ENCODE assay signal across 9 mouse cellular contexts in the genomic region with DNA sequence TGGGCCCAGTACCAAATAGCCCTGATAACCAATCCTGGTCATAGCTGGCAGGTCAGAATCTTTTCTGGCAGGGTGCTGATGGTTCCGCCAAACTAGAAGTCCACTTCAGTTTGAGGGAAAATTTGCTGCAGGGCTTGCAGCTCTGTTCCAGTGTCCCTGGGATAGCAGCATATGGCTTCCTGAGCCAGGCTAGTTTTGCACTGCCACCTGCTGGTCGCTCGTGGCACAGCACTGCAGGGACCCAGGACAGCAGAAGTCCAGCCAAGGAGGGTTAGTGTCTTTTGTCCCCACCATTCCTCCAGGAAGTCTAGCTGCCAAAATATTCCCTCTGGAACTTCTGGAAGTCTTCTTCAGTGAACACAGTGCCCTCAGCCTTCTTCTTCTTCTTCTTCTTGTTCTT. TPM values are rescaled to one million over a fixed set of nuclear protein-coding genes. Genes with fewer than 3 reads are reported as not detected.
A peak's percentile ranks its signal among the peaks of the same experiment; 100 is the strongest.
DNase-seq lines count a peak whose midpoint lies in the region; ATAC-seq and TF ChIP-seq lines count a peak whose summit lies in the region.
"Had no signal": no experiment of that assay in that cellular context is flagged by ENCODE, and none has a peak within 500 bp of the region (broad histone marks: within the 10 kb centered on the region; RNA-seq: fewer than 3 reads in every experiment).

No protein-coding gene starts in this region.

- H3K4me2 ChIP-seq in embryonic facial prominence, embryonic 14.5 days (ENCODE audit: low read depth, low read length) = no peak overlapping the region
- H3K4me2 ChIP-seq: limb, embryonic 12.5 days had no signal

- no peak for ATAC-seq in embryonic facial prominence, embryonic 14.5 days (ENCODE audit: low read depth)
- ATAC-seq in megakaryocyte-erythroid progenitor cell, adult 5-6 weeks (replicated peaks; ENCODE audit: low FRiP score, low TSS enrichment, poor library complexity, severe bottlenecking) = 0 out of 2 replicates have a peak, but pooled peaks have one; percentile 31
- ATAC-seq in inflammation-experienced regulatory T-cells, adult 6 months = no peak

- H3K9me3 ChIP-seq in MEL (replicated peaks; ENCODE audit: insufficient read depth, low read length) = no peaks in the 10 kb centered on the region
- H3K9me3 ChIP-seq in embryonic facial prominence, embryonic 14.5 days (ENCODE audit: control insufficient read depth, low read length) = no peaks in the 10 kb centered on the region
- H3K9me3 ChIP-seq: limb, embryonic 12.5 days had no signal

- 11% methylated on average over 3 of the region's 3 CpGs for WGBS in embryonic facial prominence, embryonic 14.5 days
- 6% methylated on average over 3 of the region's 3 CpGs for WGBS in small intestine, adult 2 months

- no peak overlapping the region for H3K9ac ChIP-seq in MEL (ENCODE audit: control insufficient read depth, low read depth, low read length, poor library complexity, severe bottlenecking)
- H3K9ac ChIP-seq in embryonic facial prominence, embryonic 14.5 days (ENCODE audit: low read depth, low read length) = no peak overlapping the region
- H3K9ac ChIP-seq: limb, embryonic 12.5 days had no signal

- peaks cover 30% of the 10 kb centered on the region for H3K79me2 ChIP-seq in MEL (ENCODE audit: control insufficient read depth, insufficient read depth, low read length, poor library complexity)

- TF ChIP-seq CTCF in MEL (IDR thresholded peaks at IDR 0.05 in 2 of 3, conservative IDR thresholded peaks at IDR 0.05 in 1 of 3; ENCODE audit: control insufficient read depth in 1 of 3, insufficient read depth in 1 of 3, low read depth in 2 of 3, low read length in 3 of 3, poor library complexity in 1 of 3, severe bottlenecking in 1 of 3) = peak; percentile 88 to 98 (median 97)
- peak; percentile 98 for TF ChIP-seq CTCF in left cerebral cortex, adult 2 months (IDR thresholded peaks at IDR 0.05)
- peak; percentile 92 for TF ChIP-seq CTCF in small intestine, adult 2 months (IDR thresholded peaks at IDR 0.05; ENCODE audit: extremely low read depth, insufficient read length, insufficient replicate concordance, low read depth, low read length)

- peak; percentile 59 for TF ChIP-seq RAD21 in MEL (IDR thresholded peaks at IDR 0.05; ENCODE audit: low read depth, low read length)

- intact Hi-C loops in heart, postnatal 36 days (cut with DNase I) = loop anchor here (5.0 to 10.0 kb wide), 2 partner anchors 33 to 684 kb away; a partner anchor contains a TSS
- intact Hi-C loops in left cerebral cortex, adult 2 months (cut with DNase I) = loop anchor here (5.0 to 10.0 kb wide), 2 partner anchors 33 to 624 kb away; no protein-coding TSS in a partner anchor

- peak; percentile 84 for DNase-seq in MEL (ENCODE audit: low read depth, low spot score)
- DNase-seq in adrenal gland, postnatal 4 days (ENCODE audit: low spot score in 2 of 2) = peak; percentile 60 to 78
- peak; percentile 82 for DNase-seq in embryonic facial prominence, embryonic 14.5 days (ENCODE audit: low spot score)
- DNase-seq in heart, postnatal 36 days = peak; percentile 83 to 91
- peak; percentile 81 to 89 for DNase-seq in left cerebral cortex, adult 2 months (ENCODE audit: extremely low spot score in 1 of 2, low spot score in 2 of 2)

- H3K27ac ChIP-seq in MEL (ENCODE audit: control insufficient read depth, low read depth, low read length) = no peak overlapping the region
- H3K27ac ChIP-seq in embryonic facial prominence, embryonic 14.5 days (replicated peaks; ENCODE audit: low read depth, low read length) = no peak overlapping the region
- H3K27ac ChIP-seq in left cerebral cortex, adult 2 months = no peak overlapping the region
- no peak overlapping the region for H3K27ac ChIP-seq in small intestine, adult 2 months (ENCODE audit: insufficient read depth, low read depth, low read length)
- H3K27ac ChIP-seq: limb, embryonic 12.5 days had no signal

- H3K4me1 ChIP-seq in MEL (ENCODE audit: control insufficient read depth in 1 of 2, insufficient read depth in 2 of 2, low read length in 2 of 2) = peaks cover 0 to 11% of the 10 kb centered on the region in 2 experiments; a peak in 2 of 4 replicates
- H3K4me1 ChIP-seq in embryonic facial prominence, embryonic 14.5 days (ENCODE audit: control insufficient read depth, insufficient read depth, low read length) = peaks cover 10% of the 10 kb centered on the region
- H3K4me1 ChIP-seq in small intestine, adult 2 months (ENCODE audit: control insufficient read depth, insufficient read depth, insufficient read length, low read length) = peaks cover 12% of the 10 kb centered on the region; the same call in 1 of the 2 replicates

- H3K4me3 ChIP-seq in MEL (ENCODE audit: control insufficient read depth in 1 of 2, insufficient read depth in 1 of 2, low read depth in 2 of 2, low read length in 2 of 2) = no peak overlapping the region
- no peak overlapping the region for H3K4me3 ChIP-seq in embryonic facial prominence, embryonic 14.5 days (ENCODE audit: low read depth, low read length)
- H3K4me3 ChIP-seq in left cerebral cortex, adult 2 months = no peak overlapping the region
- H3K4me3 ChIP-seq in small intestine, adult 2 months (ENCODE audit: low read depth, low read length) = no peak overlapping the region
- H3K4me3 ChIP-seq: limb, embryonic 12.5 days had no signal

- no peak for TF ChIP-seq POLR2A in MEL (IDR thresholded peaks at IDR 0.05; ENCODE audit: control insufficient read depth in 1 of 2, insufficient read depth in 1 of 2, low read depth in 1 of 2, low read length in 2 of 2, poor library complexity in 1 of 2)
- TF ChIP-seq POLR2A in small intestine, adult 2 months (IDR thresholded peaks at IDR 0.05; ENCODE audit: low read depth, low read length) = no peak

- no peaks in the 10 kb centered on the region for H3K27me3 ChIP-seq in MEL (ENCODE audit: control insufficient read depth in 1 of 2, insufficient read depth in 2 of 2, low read length in 2 of 2)
- no peaks in the 10 kb centered on the region for H3K27me3 ChIP-seq in embryonic facial prominence, embryonic 14.5 days (replicated peaks; ENCODE audit: control insufficient read depth, insufficient read depth, low read length)
- H3K27me3 ChIP-seq in small intestine, adult 2 months (ENCODE audit: control insufficient read depth, insufficient read depth, low read length) = no peaks in the 10 kb centered on the region
- H3K27me3 ChIP-seq: limb, embryonic 12.5 days had no signal

- no peak for TF ChIP-seq EP300 in MEL (IDR thresholded peaks at IDR 0.05; ENCODE audit: low read depth in 1 of 2, low read length in 2 of 2)

- H3K36me3 ChIP-seq in MEL (ENCODE audit: control insufficient read depth in 1 of 2, insufficient read depth in 2 of 2, low read length in 2 of 2) = peaks cover 7 to 11% of the 10 kb centered on the region in 2 experiments; a peak in 3 of 4 replicates
- peaks cover 52% of the 10 kb centered on the region for H3K36me3 ChIP-seq in embryonic facial prominence, embryonic 14.5 days (ENCODE audit: control insufficient read depth, insufficient read depth, low read length)
- H3K36me3 ChIP-seq in small intestine, adult 2 months (ENCODE audit: control insufficient read depth, insufficient read depth, low read length) = peaks cover 21% of the 10 kb centered on the region

RNA-seq across cellular contexts. Expression of a gene that starts 3.4 kb away (rescaled TPM):
- 59.7 and 78.9 TPM in 2 replicates for total RNA-seq in MEL (2012; rRNA removed)
- polyA plus RNA-seq in MEL (2012; ENCODE audit: insufficient read depth in 1 of 2, insufficient read length in 2 of 2, low read depth in 1 of 2, low replicate concordance in 2 of 2, missing spikeins in 1 of 2) = 100 to 1,000 TPM in 1 of 2 experiments, not detected in 1; 155 TPM
- 10 to 100 TPM; 35.7 to 41.1 TPM for total RNA-seq in adrenal gland, postnatal 4 days (2021)
- 52.6 and 55.0 TPM in 2 replicates for polyA plus RNA-seq in embryonic facial prominence, embryonic 14.5 days (2014; fragmentation: Nextera tagmentation; extraction: Ambion mirVana)
- total RNA-seq in heart, postnatal 36 days (2021) = 10 to 100 TPM; 11.5 to 15.8 TPM
- 10 to 100 TPM; 38.3 to 42.0 TPM for total RNA-seq in left cerebral cortex, adult 2 months (2021)
- total RNA-seq in megakaryocyte-erythroid progenitor cell, adult 5-6 weeks (2014; fragmentation: Nextera tagmentation) = 51.6 and 54.4 TPM in 2 replicates
- total RNA-seq in megakaryocyte-erythroid progenitor cell, adult 5-6 weeks (2017) = 28.7 and 36.3 TPM in 2 replicates
- 19.1 and 19.3 TPM in 2 replicates for polyA plus RNA-seq in small intestine, adult 2 months (2012; rRNA removed)
- 10 to 100 TPM; 19.9 to 24.4 (median 21.7) TPM for polyA plus RNA-seq in inflammation-experienced regulatory T-cells, adult 6 months (2017; shearing (Covaris generic))

RNA-seq across cellular contexts. Expression of a gene that starts 5.7 kb away (rescaled TPM):
- total RNA-seq in MEL (2012; rRNA removed) = 351 and 459 TPM in 2 replicates
- 100 to 1,000 TPM in 1 of 2 experiments, 10 to 100 TPM in 1; 85.1 to 444 TPM for polyA plus RNA-seq in MEL (2012; ENCODE audit: insufficient read depth in 1 of 2, insufficient read length in 2 of 2, low read depth in 1 of 2, low replicate concordance in 2 of 2, missing spikeins in 1 of 2)
- 100 to 1,000 TPM; 145 to 157 TPM for total RNA-seq in adrenal gland, postnatal 4 days (2021)
- polyA plus RNA-seq in embryonic facial prominence, embryonic 14.5 days (2014; fragmentation: Nextera tagmentation; extraction: Ambion mirVana) = 132 and 140 TPM in 2 replicates
- 10 to 100 TPM; 65.2 to 75.8 TPM for total RNA-seq in heart, postnatal 36 days (2021)
- total RNA-seq in left cerebral cortex, adult 2 months (2021) = 100 to 1,000 TPM; 119 to 120 TPM
- total RNA-seq in megakaryocyte-erythroid progenitor cell, adult 5-6 weeks (2014; fragmentation: Nextera tagmentation) = 145 and 192 TPM in 2 replicates
- total RNA-seq in megakaryocyte-erythroid progenitor cell, adult 5-6 weeks (2017) = 292 and 318 TPM in 2 replicates
- polyA plus RNA-seq in small intestine, adult 2 months (2012; rRNA removed) = 127 and 274 TPM in 2 replicates
- polyA plus RNA-seq in inflammation-experienced regulatory T-cells, adult 6 months (2017; shearing (Covaris generic)) = 10 to 100 TPM; 78.7 to 96.6 (median 84.8) TPM

RNA-seq across cellular contexts. Expression of a gene that starts 25.0 kb away (rescaled TPM):
- not detected in 2 replicates for total RNA-seq in MEL (2012; rRNA removed)
- polyA plus RNA-seq in MEL (2012; ENCODE audit: insufficient read depth in 1 of 2, insufficient read length in 2 of 2, low read depth in 1 of 2, low replicate concordance in 2 of 2, missing spikeins in 1 of 2) = 1 to 10 TPM in 1 of 2 experiments, not detected in 1; 1.9 TPM
- total RNA-seq in adrenal gland, postnatal 4 days (2021) = 1 to 10 TPM; 7.3 to 8.9 TPM
- polyA plus RNA-seq in embryonic facial prominence, embryonic 14.5 days (2014; fragmentation: Nextera tagmentation; extraction: Ambion mirVana) = not detected in 2 replicates
- total RNA-seq in heart, postnatal 36 days (2021) = 10 to 100 TPM; 10.7 to 20.5 TPM
- total RNA-seq in left cerebral cortex, adult 2 months (2021) = 10 to 100 TPM; 20.0 to 28.1 TPM
- 5.6 and 6.5 TPM in 2 replicates for total RNA-seq in megakaryocyte-erythroid progenitor cell, adult 5-6 weeks (2014; fragmentation: Nextera tagmentation)
- total RNA-seq in megakaryocyte-erythroid progenitor cell, adult 5-6 weeks (2017) = not detected in 2 replicates
- polyA plus RNA-seq in small intestine, adult 2 months (2012; rRNA removed) = not detected in 2 replicates
- polyA plus RNA-seq in inflammation-experienced regulatory T-cells, adult 6 months (2017; shearing (Covaris generic)) = 10 to 100 TPM in 1 of 3 experiments, not detected in 2; 10.7 TPM

RNA-seq across cellular contexts. Expression of a gene that starts 26.4 kb away (rescaled TPM):
- total RNA-seq in MEL (2012; rRNA removed) = not detected in 2 replicates
- polyA plus RNA-seq in MEL (2012; ENCODE audit: insufficient read depth in 1 of 2, insufficient read length in 2 of 2, low read depth in 1 of 2, low replicate concordance in 2 of 2, missing spikeins in 1 of 2) = not detected
- total RNA-seq in adrenal gland, postnatal 4 days (2021) = 1 to 10 TPM; 1.2 to 1.3 TPM
- 0.04 and 0.06 TPM in 2 replicates for polyA plus RNA-seq in embryonic facial prominence, embryonic 14.5 days (2014; fragmentation: Nextera tagmentation; extraction: Ambion mirVana)
- total RNA-seq in heart, postnatal 36 days (2021) = under 1 TPM in 1 of 2 experiments, not detected in 1; 0.03 TPM
- 10 to 100 TPM; 72.7 to 75.9 TPM for total RNA-seq in left cerebral cortex, adult 2 months (2021)
- total RNA-seq in megakaryocyte-erythroid progenitor cell, adult 5-6 weeks (2014; fragmentation: Nextera tagmentation) = not detected in 2 replicates
- total RNA-seq in megakaryocyte-erythroid progenitor cell, adult 5-6 weeks (2017) = not detected in 2 replicates
- 0.46 and 0.85 TPM in 2 replicates for polyA plus RNA-seq in small intestine, adult 2 months (2012; rRNA removed)
- polyA plus RNA-seq in inflammation-experienced regulatory T-cells, adult 6 months (2017; shearing (Covaris generic)) = under 1 TPM in 1 of 3 experiments, not detected in 2; 0.04 TPM
- polyA plus RNA-seq: limb, embryonic 12.5 days had no signal

RNA-seq across cellular contexts. Expression of a gene that starts 26.9 kb away (rescaled TPM):
- 35.4 and 41.5 TPM in 2 replicates for total RNA-seq in MEL (2012; rRNA removed)
- polyA plus RNA-seq in MEL (2012; ENCODE audit: insufficient read depth in 1 of 2, insufficient read length in 2 of 2, low read depth in 1 of 2, low replicate concordance in 2 of 2, missing spikeins in 1 of 2) = 10 to 100 TPM in 1 of 2 experiments, not detected in 1; 34.6 TPM
- 10 to 100 TPM; 41.9 to 46.6 TPM for total RNA-seq in adrenal gland, postnatal 4 days (2021)
- polyA plus RNA-seq in embryonic facial prominence, embryonic 14.5 days (2014; fragmentation: Nextera tagmentation; extraction: Ambion mirVana) = 27.9 and 30.0 TPM in 2 replicates
- total RNA-seq in heart, postnatal 36 days (2021) = 10 to 100 TPM; 31.5 to 32.8 TPM
- 10 to 100 TPM; 32.3 to 33.9 TPM for total RNA-seq in left cerebral cortex, adult 2 months (2021)
- 29.0 and 36.7 TPM in 2 replicates for total RNA-seq in megakaryocyte-erythroid progenitor cell, adult 5-6 weeks (2014; fragmentation: Nextera tagmentation)
- total RNA-seq in megakaryocyte-erythroid progenitor cell, adult 5-6 weeks (2017) = 21.2 and 25.8 TPM in 2 replicates
- 9.4 and 16.7 TPM in 2 replicates for polyA plus RNA-seq in small intestine, adult 2 months (2012; rRNA removed)
- polyA plus RNA-seq in inflammation-experienced regulatory T-cells, adult 6 months (2017; shearing (Covaris generic)) = 10 to 100 TPM; 29.1 to 39.4 (median 34.2) TPM
